Mouse (Mus musculus): Measurements from ENCODE around the gene Arhgef16.

GRCm38 (mm10) chr4:154236001-154236400, 65.5 kb downstream of the Arhgef16 start:
- TF ChIP-seq HCFC1 (IDR thresholded peaks at IDR 0.05; ENCODE audit: borderline replicate concordance, insufficient read depth, low read length) (no peak), ZNF384 (IDR thresholded peaks at IDR 0.05; ENCODE audit: low read depth, low read length) (no peak), MAFK (IDR thresholded peaks at IDR 0.05; ENCODE audit: insufficient read depth, low read depth, low read length) (no peak), ZC3H11A (IDR thresholded peaks at IDR 0.05; ENCODE audit: borderline replicate concordance, low read depth, low read length) (no peak)
